Mouse (Mus musculus): Measurements from ENCODE around the gene Prss34. TPM values are rescaled to one million over a fixed set of nuclear protein-coding genes. Genes with fewer than 3 reads are reported as not detected.

Prss34 gene
- polyA plus RNA-seq (2012; rRNA removed) = not detected in 2 replicates

- DNase-seq = no peak
- TF ChIP-seq POLR2A (IDR thresholded peaks at IDR 0.05; ENCODE audit: borderline replicate concordance, insufficient read depth, low read length) (no peak), CTCF (IDR thresholded peaks at IDR 0.05; ENCODE audit: borderline replicate concordance, insufficient read depth, low read depth, low read length) (no peak)
- no peak within 1 kb of the TSS for H3K4me3 ChIP-seq (replicated peaks; ENCODE audit: insufficient read depth, low read depth, low read length)
- WGBS = 82% methylated on average over 5 of the region's 5 CpGs
- no peaks in the 10 kb centered on the region; the same call in 1 of the 2 replicates for H3K27me3 ChIP-seq (ENCODE audit: control insufficient read depth, insufficient read depth, low read length)
- H3K27ac ChIP-seq (ENCODE audit: insufficient read depth, low read length) = no peak within 1 kb of the TSS
- H3K4me1 ChIP-seq (ENCODE audit: control insufficient read depth, insufficient read depth, low read length) = no peaks in the 10 kb centered on the region
Measured at GRCm38 (mm10) chr17:25298094-25298493, at the start of gene Prss34. Gene Prss34 (plus strand): TSS chr17:25298394.

- Histone ChIP-seq H3K27me3 (ENCODE audit: control insufficient read depth, insufficient read depth, low read length) (no peaks in the 10 kb centered on the region), H3K27ac (ENCODE audit: insufficient read depth, low read length) (no peak overlapping the region), H3K4me3 (replicated peaks; ENCODE audit: insufficient read depth, low read depth, low read length) (no peak overlapping the region), H3K4me1 (ENCODE audit: control insufficient read depth, insufficient read depth, low read length) (peaks cover 7% of the 10 kb centered on the region)
- no peak for DNase-seq
- 19% methylated on average over 8 of the region's 8 CpGs for WGBS
- TF ChIP-seq CTCF (IDR thresholded peaks at IDR 0.05; ENCODE audit: borderline replicate concordance, insufficient read depth, low read depth, low read length) = no peak
- no peak for TF ChIP-seq POLR2A (IDR thresholded peaks at IDR 0.05; ENCODE audit: borderline replicate concordance, insufficient read depth, low read length)
Measured at GRCm38 (mm10) chr17:25250181-25250835, 47.9 kb upstream of the Prss34 start.

GRCm38 (mm10) chr17:25252643-25253042, 45.6 kb upstream of the Prss34 start:
- TF ChIP-seq POLR2A (IDR thresholded peaks at IDR 0.05; ENCODE audit: borderline replicate concordance, insufficient read depth, low read length) = no peak
- no peak for DNase-seq
- H3K4me1 ChIP-seq (ENCODE audit: control insufficient read depth, insufficient read depth, low read length) = peaks cover 7% of the 10 kb centered on the region
- no peak overlapping the region for H3K4me3 ChIP-seq (replicated peaks; ENCODE audit: insufficient read depth, low read depth, low read length)
- WGBS = 47% methylated on average over 3 of the region's 3 CpGs
- no peaks in the 10 kb centered on the region; the same call in 1 of the 2 replicates for H3K27me3 ChIP-seq (ENCODE audit: control insufficient read depth, insufficient read depth, low read length)
- no peak overlapping the region for H3K27ac ChIP-seq (ENCODE audit: insufficient read depth, low read length)

GRCm38 (mm10) chr17:25253760-25254159, 44.4 kb upstream of the Prss34 start:
- no peaks in the 10 kb centered on the region; the same call in 1 of the 2 replicates for H3K27me3 ChIP-seq (ENCODE audit: control insufficient read depth, insufficient read depth, low read length)
- TF ChIP-seq POLR2A (IDR thresholded peaks at IDR 0.05; ENCODE audit: borderline replicate concordance, insufficient read depth, low read length) = no peak
- no peak for TF ChIP-seq CTCF (IDR thresholded peaks at IDR 0.05; ENCODE audit: borderline replicate concordance, insufficient read depth, low read depth, low read length)
- H3K4me1 ChIP-seq (ENCODE audit: control insufficient read depth, insufficient read depth, low read length) = peaks cover 7% of the 10 kb centered on the region
- H3K4me3 ChIP-seq (replicated peaks; ENCODE audit: insufficient read depth, low read depth, low read length) = no peak overlapping the region
- no peak overlapping the region for H3K27ac ChIP-seq (ENCODE audit: insufficient read depth, low read length)
- 10% methylated on average over 10 of the region's 10 CpGs for WGBS
- DNase-seq = no peak

- H3K4me3 ChIP-seq (replicated peaks; ENCODE audit: insufficient read depth, low read depth, low read length) = no peak overlapping the region
- no peak overlapping the region for H3K27ac ChIP-seq (ENCODE audit: insufficient read depth, low read length)
- H3K27me3 ChIP-seq (ENCODE audit: control insufficient read depth, insufficient read depth, low read length) = no peaks in the 10 kb centered on the region; the same call in 1 of the 2 replicates
- no peak for TF ChIP-seq POLR2A (IDR thresholded peaks at IDR 0.05; ENCODE audit: borderline replicate concordance, insufficient read depth, low read length)
- no peak for TF ChIP-seq CTCF (IDR thresholded peaks at IDR 0.05; ENCODE audit: borderline replicate concordance, insufficient read depth, low read depth, low read length)
- peaks cover 5% of the 10 kb centered on the region for H3K4me1 ChIP-seq (ENCODE audit: control insufficient read depth, insufficient read depth, low read length)
- DNase-seq = no peak
- 72% methylated on average over 2 of the region's 2 CpGs for WGBS
Measured at GRCm38 (mm10) chr17:25255110-25255509, 43.1 kb upstream of the Prss34 start.

GRCm38 (mm10) chr17:25256140-25256754, 41.9 kb upstream of the Prss34 start, which contains the start of gene Baiap3:
Gene Baiap3 (minus strand): TSS chr17:25256364.
- TF ChIP-seq POLR2A (IDR thresholded peaks at IDR 0.05; ENCODE audit: borderline replicate concordance, insufficient read depth, low read length) (no peak), CTCF (IDR thresholded peaks at IDR 0.05; ENCODE audit: borderline replicate concordance, insufficient read depth, low read depth, low read length) (no peak)
- WGBS = 6% methylated on average over 31 of the region's 35 CpGs
- H3K4me3 ChIP-seq (replicated peaks; ENCODE audit: insufficient read depth, low read depth, low read length) = no peak within 1 kb of the TSS
- no peaks in the 10 kb centered on the region; the same call in 1 of the 2 replicates for H3K27me3 ChIP-seq (ENCODE audit: control insufficient read depth, insufficient read depth, low read length)
- H3K4me1 ChIP-seq (ENCODE audit: control insufficient read depth, insufficient read depth, low read length) = no peaks in the 10 kb centered on the region
- H3K27ac ChIP-seq (ENCODE audit: insufficient read depth, low read length) = no peak within 1 kb of the TSS
- DNase-seq = no peak

GRCm38 (mm10) chr17:25257804-25258261, 40.4 kb upstream of the Prss34 start:
- no peak for DNase-seq
- no peak overlapping the region for H3K4me3 ChIP-seq (replicated peaks; ENCODE audit: insufficient read depth, low read depth, low read length)
- 54% methylated on average over 6 of the region's 6 CpGs for WGBS
- TF ChIP-seq POLR2A (IDR thresholded peaks at IDR 0.05; ENCODE audit: borderline replicate concordance, insufficient read depth, low read length) (no peak), CTCF (IDR thresholded peaks at IDR 0.05; ENCODE audit: borderline replicate concordance, insufficient read depth, low read depth, low read length) (no peak)
- no peaks in the 10 kb centered on the region; the same call in 1 of the 2 replicates for H3K27me3 ChIP-seq (ENCODE audit: control insufficient read depth, insufficient read depth, low read length)
- H3K27ac ChIP-seq (ENCODE audit: insufficient read depth, low read length) = no peak overlapping the region
- H3K4me1 ChIP-seq (ENCODE audit: control insufficient read depth, insufficient read depth, low read length) = no peaks in the 10 kb centered on the region

GRCm38 (mm10) chr17:25264453-25264852, 33.7 kb upstream of the Prss34 start:
- TF ChIP-seq CTCF (IDR thresholded peaks at IDR 0.05; ENCODE audit: borderline replicate concordance, insufficient read depth, low read depth, low read length) (peak; percentile 48; the same call in 1 of the 2 replicates), POLR2A (IDR thresholded peaks at IDR 0.05; ENCODE audit: borderline replicate concordance, insufficient read depth, low read length) (no peak)
- DNase-seq = peak; percentile 40 to 45
- no peak overlapping the region for H3K4me3 ChIP-seq (replicated peaks; ENCODE audit: insufficient read depth, low read depth, low read length)
- 0 out of 2 replicates have a peak, but pooled peaks cover 1% of the 10 kb centered on the region for H3K4me1 ChIP-seq (ENCODE audit: control insufficient read depth, insufficient read depth, low read length)
- no peak overlapping the region for H3K27ac ChIP-seq (ENCODE audit: insufficient read depth, low read length)
- no peaks in the 10 kb centered on the region for H3K27me3 ChIP-seq (ENCODE audit: control insufficient read depth, insufficient read depth, low read length)
- WGBS = 6% methylated on average over 3 of the region's 3 CpGs

Measured in cerebellum, adult 2 months (tissue).